Mouse (Mus musculus) liver, postnatal 0 days (tissue): ENCODE data around the gene Zswim9. TPM values are rescaled to one million over a fixed set of nuclear protein-coding genes. Genes with fewer than 3 reads are reported as not detected.

Source experiments
- ATAC-seq: fragments of 200-750 bp; cut with Nextera tagmentation; 2 replicates; pipeline ENCODE4 v1.8.0; 2017; ENCODE audit warnings: mild to moderate bottlenecking, moderate library complexity
- DNase-seq: peaks from one replicate; pipeline ENCODE4 v3.0.0-alpha.2; 2016
- H3K27ac ChIP-seq: fragments of 300-500 bp; sonication (generic); 2 replicates; pipeline ENCODE4 v1.5.1; 2014; ENCODE audit warnings: antibody characterized with exemption, moderate library complexity, mild to moderate bottlenecking, low read depth
- H3K27me3 ChIP-seq: fragments of 300-500 bp; sonication (generic); 2 replicates; pipeline ENCODE4 v1.6.1; 2014; ENCODE audit warnings: low read length, control low read depth, mixed read lengths; ENCODE audit not compliant: insufficient read depth
- H3K36me3 ChIP-seq: fragments of 300-500 bp; sonication (generic); replicated peaks from 2 replicates; pipeline ENCODE4 v1.6.1; 2014; ENCODE audit warnings: mild to moderate bottlenecking, control low read depth, low read length, moderate library complexity, mixed read lengths; ENCODE audit not compliant: insufficient read depth
- H3K4me1 ChIP-seq: fragments of 300-500 bp; sonication (generic); 2 replicates; pipeline ENCODE4 v1.6.1; 2014; ENCODE audit warnings: antibody characterized with exemption, mild to moderate bottlenecking, control low read depth; ENCODE audit not compliant: insufficient read depth
- H3K4me2 ChIP-seq: fragments of 300-500 bp; sonication (generic); 2 replicates; pipeline ENCODE4 v1.6.1; 2014; ENCODE audit warnings: low read depth, mild to moderate bottlenecking, low read length, moderate library complexity, mixed read lengths
- H3K4me3 ChIP-seq: fragments of 300-500 bp; sonication (generic); 2 replicates; pipeline ENCODE4 v1.5.1; 2014; ENCODE audit warnings: low read depth, low read length
- H3K9ac ChIP-seq: fragments of 300-500 bp; sonication (generic); replicated peaks from 2 replicates; pipeline ENCODE4 v1.6.1; 2014; ENCODE audit warnings: mild to moderate bottlenecking, moderate library complexity
- H3K9me3 ChIP-seq: fragments of 300-500 bp; sonication (generic); 2 replicates; pipeline ENCODE4 v1.6.1; 2016; ENCODE audit warnings: mild to moderate bottlenecking, control low read depth, low read length, mixed read lengths
- CTCF ChIP-seq: sonication (generic); IDR thresholded peaks from 2 replicates; pipeline ENCODE4 v1.5.1; 2016; ENCODE audit warnings: antibody characterized with exemption, low read depth
- EP300 ChIP-seq: IDR thresholded peaks from 2 replicates; pipeline ENCODE4 v1.6.1; 2016; ENCODE audit warnings: antibody characterized with exemption, low read depth, mild to moderate bottlenecking
- WGBS: fragments of 180-500 bp; shearing (Covaris S2); extraction: QIAGEN DNeasy Blood & Tissue Kit; methylation state at CpG from one replicate; pipeline ENCODE4 v1.1.7; 2014; ENCODE audit not compliant: insufficient replicate concordance; 5-methylcytosine and 5-hydroxymethylcytosine counted together
- polyA plus RNA-seq: library from polyadenylated mRNA; unstranded; fragments of >200 nt; fragmentation: Nextera tagmentation; extraction: Ambion mirVana; gene quantifications from 2 replicates; pipeline ENCODE4 v1.2.1, GENCODE M21; 2015

Zswim9 gene
- polyA plus RNA-seq, 1 experiment from 2014 or later: 1.7 TPM

DNA sequence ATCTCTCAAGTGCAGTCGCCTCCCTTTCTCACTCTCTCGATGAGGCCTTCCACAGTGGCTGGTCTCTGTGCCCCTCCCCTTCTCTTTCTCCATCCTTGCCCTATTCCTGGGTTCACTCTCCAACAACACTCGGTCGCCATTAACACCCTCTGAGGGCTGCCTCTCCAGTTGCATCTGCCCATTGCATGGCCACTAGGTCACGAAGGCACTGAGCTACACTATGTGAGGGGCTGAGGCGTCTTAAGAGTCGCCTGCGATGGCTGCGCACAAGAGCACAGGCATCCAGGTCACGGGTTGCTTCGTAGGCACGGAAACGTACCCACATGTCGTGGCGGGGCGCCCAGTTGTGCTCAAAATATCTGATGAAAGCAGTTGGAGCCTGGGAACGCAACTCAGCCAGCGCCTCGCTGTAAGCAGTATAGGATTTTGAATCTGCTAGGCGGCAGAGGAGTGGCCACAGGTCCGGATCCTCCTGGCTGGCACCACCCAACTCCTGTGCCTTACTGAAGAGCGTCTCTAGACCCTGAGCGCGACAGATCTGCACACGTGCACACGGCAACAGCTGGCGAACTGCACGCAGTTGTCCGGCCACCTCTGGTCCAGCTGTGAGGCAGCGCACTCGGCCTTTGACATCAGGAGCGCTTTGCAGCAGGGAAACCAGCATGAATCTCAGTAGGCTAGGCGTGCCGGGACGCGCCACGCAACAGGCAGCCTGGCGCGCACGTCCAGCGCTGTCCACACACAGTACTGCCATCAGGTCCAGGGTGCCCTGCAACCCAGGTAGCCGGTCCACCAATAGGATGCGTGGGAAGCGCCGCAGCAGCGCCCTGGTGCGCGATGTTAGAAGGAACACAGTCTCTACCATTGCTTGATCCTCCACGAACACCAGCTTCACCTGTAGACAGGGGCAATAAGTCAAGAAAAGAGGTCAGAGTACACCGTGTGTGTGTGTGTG, 17.5 kb downstream of the Zswim9 start:
- WGBS: 48% methylated on average over 50 of the region's 50 CpGs
- Histone ChIP-seq H3K27me3 (no peaks in the 10 kb centered on the region), H3K36me3 (no peaks in the 10 kb centered on the region), H3K4me2 (no peak overlapping the region), H3K9me3 (no peaks in the 10 kb centered on the region), H3K4me1 (no peaks in the 10 kb centered on the region), H3K4me3 (no peak overlapping the region), H3K27ac (no peak overlapping the region), H3K9ac (no peak overlapping the region)
- DNase-seq: no peak
- TF ChIP-seq CTCF (no peak), EP300 (no peak)
- ATAC-seq: no peak

DNA sequence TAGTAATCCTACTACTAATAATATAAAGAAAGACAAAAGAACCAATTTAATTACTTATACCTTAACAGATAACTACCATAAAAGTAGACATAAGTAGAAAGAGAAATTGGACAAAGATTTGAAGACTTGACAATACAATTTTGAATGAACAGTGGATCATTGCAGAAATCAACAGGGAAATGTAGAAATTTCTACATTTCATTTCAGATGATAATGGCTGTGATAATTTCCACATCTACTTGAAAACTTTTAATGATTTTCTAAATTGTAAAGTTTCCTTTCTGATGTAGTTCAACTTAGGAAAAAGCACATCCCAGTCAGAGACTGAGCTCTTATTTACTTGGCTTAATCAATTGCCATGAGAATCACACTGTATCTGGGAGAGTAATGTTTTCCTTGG, 65.8 kb downstream of the Zswim9 start, which contains the start of gene Vmn1r89:
Gene Vmn1r89, plus strand, starts transcription at position 301 of the 400 bp plus-strand sequence.
- Histone ChIP-seq H3K9me3 (no peaks in the 10 kb centered on the region), H3K4me2 (no peak within 1 kb of the TSS), H3K4me1 (no peaks in the 10 kb centered on the region), H3K27me3 (no peaks in the 10 kb centered on the region), H3K27ac (no peak within 1 kb of the TSS), H3K4me3 (no peak within 1 kb of the TSS), H3K9ac (no peak within 1 kb of the TSS), H3K36me3 (no peaks in the 10 kb centered on the region)
- DNase-seq (no peak), ATAC-seq (no peak)
- TF ChIP-seq CTCF: no peak
- TF ChIP-seq EP300: no peak

Other genes starting within 250 kb of the Zswim9 start
- 132 TPM in 2 replicates for gene Chmp2a, start 243.9 kb downstream of the Zswim9 start, polyA plus RNA-seq
- gene Ube2m, start 240.4 kb downstream of the Zswim9 start, polyA plus RNA-seq: 53.8 and 59.8 TPM in 2 replicates
- gene Mzf1, start 224.0 kb downstream of the Zswim9 start, polyA plus RNA-seq: 0.26 and 0.29 TPM in 2 replicates
- not detected in 2 replicates for gene Vmn1r85, start 183.5 kb downstream of the Zswim9 start, polyA plus RNA-seq
- gene Vmn1r86, start 158.8 kb downstream of the Zswim9 start, polyA plus RNA-seq: not detected in 2 replicates
- gene Vmn1r87, start 138.6 kb downstream of the Zswim9 start, polyA plus RNA-seq: not detected in 2 replicates
- 0.01 TPM in 1 of 2 replicates, not detected in the other for gene Vmn1r88, start 119.2 kb downstream of the Zswim9 start, polyA plus RNA-seq
- not detected in 2 replicates for gene Vmn1r89, start 65.7 kb downstream of the Zswim9 start, polyA plus RNA-seq
- 50.9 and 60.5 TPM in 2 replicates for gene Lig1, start 1.4 kb downstream of the Zswim9 start, polyA plus RNA-seq
- 2.0 and 2.1 TPM in 2 replicates for gene Pla2g4c, start 45.9 kb upstream of the Zswim9 start, polyA plus RNA-seq
- not detected in 2 replicates for gene Cabp5, start 119.4 kb upstream of the Zswim9 start, polyA plus RNA-seq
- gene Bsph1, start 172.1 kb upstream of the Zswim9 start, polyA plus RNA-seq: not detected in 2 replicates